Mouse (Mus musculus) kidney, embryonic 14.5 days (tissue): ENCODE data around the gene Tmc5. TPM values are rescaled to one million over a fixed set of nuclear protein-coding genes. Genes with fewer than 3 reads are reported as not detected.

Experiments used
- ATAC-seq: fragments of 200-750 bp; cut with Nextera tagmentation; 2 replicates; pipeline ENCODE4 v1.8.0; 2017; ENCODE audit warnings: moderate number of reproducible peaks, mild to moderate bottlenecking, moderate TSS enrichment, moderate library complexity; ENCODE audit not compliant: low FRiP score, low TSS enrichment
- H3K27ac ChIP-seq: fragments of 300-500 bp; sonication (generic); 2 replicates; pipeline ENCODE4 v1.5.1; 2014; ENCODE audit warnings: low read depth, mild to moderate bottlenecking, low read length, moderate library complexity, mixed read lengths
- H3K27me3 ChIP-seq: fragments of 300-500 bp; sonication (generic); 2 replicates; pipeline ENCODE4 v1.6.1; 2014; ENCODE audit warnings: mild to moderate bottlenecking, low read length; ENCODE audit not compliant: control insufficient read depth, insufficient read depth
- H3K36me3 ChIP-seq: fragments of 300-500 bp; sonication (generic); 2 replicates; pipeline ENCODE4 v1.6.1; 2014; ENCODE audit warnings: low read length, mixed read lengths; ENCODE audit not compliant: control insufficient read depth, insufficient read depth
- H3K4me1 ChIP-seq: fragments of 300-500 bp; sonication (generic); 2 replicates; pipeline ENCODE4 v1.6.1; 2014; ENCODE audit warnings: low read length, mixed read lengths; ENCODE audit not compliant: control insufficient read depth, insufficient read depth
- H3K4me2 ChIP-seq: fragments of 300-500 bp; sonication (generic); replicated peaks from 2 replicates; pipeline ENCODE4 v1.6.1; 2014; ENCODE audit warnings: low read depth, mild to moderate bottlenecking, low read length
- H3K4me3 ChIP-seq: fragments of 300-500 bp; sonication (generic); 2 replicates; pipeline ENCODE4 v1.5.1; 2014; ENCODE audit warnings: mild to moderate bottlenecking, low read length
- H3K9ac ChIP-seq: fragments of 300-500 bp; sonication (generic); 2 replicates; pipeline ENCODE4 v1.6.1; 2014; ENCODE audit warnings: low read depth, mild to moderate bottlenecking, low read length, moderate library complexity
- H3K9me3 ChIP-seq: fragments of 300-500 bp; sonication (generic); 2 replicates; pipeline ENCODE4 v1.6.1; 2016; ENCODE audit warnings: low read length; ENCODE audit not compliant: control insufficient read depth
- WGBS: fragments of 180-500 bp; shearing (Covaris S2); extraction: QIAGEN DNeasy Blood & Tissue Kit; methylation state at CpG from one replicate; pipeline ENCODE4 v1.1.7; 2014; 5-methylcytosine and 5-hydroxymethylcytosine counted together
- polyA plus RNA-seq: library from polyadenylated mRNA; unstranded; fragments of >200 nt; fragmentation: Nextera tagmentation; extraction: Ambion mirVana; gene quantifications from 2 replicates; pipeline ENCODE4 v1.2.1, GENCODE M21; 2014

The Tmc5 gene
- polyA plus RNA-seq, 1 experiment from 2014 or later, result not detected

DNA sequence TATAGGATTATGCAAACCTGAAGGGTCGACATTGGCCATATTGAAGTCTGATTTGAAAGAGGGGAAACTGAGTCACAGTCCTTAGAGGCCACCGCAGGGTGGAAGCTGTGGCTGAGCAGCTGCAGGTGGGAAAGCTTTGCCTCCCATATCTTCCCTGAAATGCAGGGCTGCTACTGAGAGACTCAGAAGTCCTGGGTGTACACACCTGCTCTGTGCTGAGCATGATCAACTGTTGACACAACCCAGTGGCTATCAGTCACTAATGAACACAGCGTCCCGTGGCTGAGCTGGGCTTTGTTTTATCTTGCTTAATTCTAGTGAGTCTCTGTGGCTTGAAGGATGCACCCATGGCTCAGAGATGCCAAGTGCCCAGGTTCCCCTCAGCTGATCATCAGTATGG, 53.0 kb downstream of the Tmc5 start:
- no peak for ATAC-seq
- no peak overlapping the region for H3K4me2 ChIP-seq
- no peak overlapping the region for H3K4me3 ChIP-seq
- H3K9me3 ChIP-seq, result no peaks in the 10 kb centered on the region
- WGBS, result 87% methylated on average over 4 of the region's 4 CpGs
- no peaks in the 10 kb centered on the region for H3K4me1 ChIP-seq
- H3K36me3 ChIP-seq, result no peaks in the 10 kb centered on the region
- no peak overlapping the region for H3K9ac ChIP-seq
- H3K27me3 ChIP-seq, result no peaks in the 10 kb centered on the region
- H3K27ac ChIP-seq, result no peak overlapping the region

DNA sequence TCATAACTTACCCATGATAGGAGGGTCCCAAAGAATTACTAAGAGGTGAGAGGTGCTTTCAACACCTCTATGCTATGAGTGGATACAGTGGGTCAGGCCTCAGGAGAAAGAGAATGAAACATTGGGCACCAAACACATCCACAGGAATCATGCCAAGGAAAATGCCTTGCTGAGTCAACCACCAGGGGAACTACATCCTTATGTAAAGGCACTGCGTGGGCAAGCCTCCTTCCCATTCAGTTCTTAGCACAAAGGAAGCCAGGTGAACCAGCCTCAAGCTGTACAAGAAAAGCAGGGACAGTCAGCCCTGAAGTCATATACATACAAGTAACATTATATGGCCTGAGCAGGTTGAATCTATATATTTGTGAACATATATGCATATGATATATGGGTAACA, 53.8 kb downstream of the Tmc5 start:
- Histone ChIP-seq H3K27me3 (no peaks in the 10 kb centered on the region), H3K4me1 (no peaks in the 10 kb centered on the region), H3K27ac (no peak overlapping the region), H3K4me3 (no peak overlapping the region), H3K9me3 (no peaks in the 10 kb centered on the region), H3K36me3 (no peaks in the 10 kb centered on the region), H3K9ac (no peak overlapping the region), H3K4me2 (no peak overlapping the region)
- no peak for ATAC-seq
- WGBS, result 93% methylated on average over 1 of the region's 1 CpGs

DNA sequence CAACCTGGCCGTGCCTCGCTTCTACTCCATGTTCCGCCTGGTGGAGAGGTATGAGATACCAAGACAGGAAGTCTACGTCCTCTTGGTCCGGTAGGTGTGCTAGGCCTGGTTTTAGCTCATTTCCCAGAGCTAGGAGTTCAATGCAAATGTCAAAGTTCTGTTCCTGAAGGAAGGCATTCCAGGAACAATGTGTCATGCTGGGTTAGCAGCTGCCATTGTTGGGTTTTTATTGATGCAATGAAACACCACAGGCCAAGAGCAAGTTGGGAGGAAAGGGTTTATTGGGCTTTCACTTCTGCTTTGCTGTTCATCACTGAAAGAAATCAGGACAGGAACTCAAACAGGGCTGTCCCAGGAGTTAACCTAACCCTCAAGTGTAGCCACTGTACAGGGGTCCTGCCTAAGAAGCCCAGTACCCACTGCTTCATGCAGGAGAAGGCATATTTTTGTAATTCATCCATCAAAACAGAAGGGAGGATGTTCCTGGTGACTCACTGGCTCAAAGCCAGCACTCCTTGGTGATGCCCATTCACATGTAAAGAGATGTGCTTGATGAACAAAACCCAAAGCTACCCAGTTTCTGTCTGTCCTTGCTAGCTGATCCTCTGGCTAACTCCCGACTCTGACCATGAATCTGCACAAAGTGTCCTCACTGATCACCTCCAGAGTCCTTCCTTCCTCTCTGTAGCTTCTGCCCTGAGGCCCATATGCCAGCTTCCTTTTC, 55.6 kb downstream of the Tmc5 start:
- Histone ChIP-seq H3K4me3 (no peak overlapping the region), H3K4me1 (no peaks in the 10 kb centered on the region), H3K27ac (no peak overlapping the region), H3K9me3 (no peaks in the 10 kb centered on the region), H3K9ac (no peak overlapping the region), H3K27me3 (no peaks in the 10 kb centered on the region), H3K36me3 (no peaks in the 10 kb centered on the region), H3K4me2 (no peak overlapping the region)
- 85% methylated on average over 6 of the region's 6 CpGs for WGBS
- no peak for ATAC-seq

DNA sequence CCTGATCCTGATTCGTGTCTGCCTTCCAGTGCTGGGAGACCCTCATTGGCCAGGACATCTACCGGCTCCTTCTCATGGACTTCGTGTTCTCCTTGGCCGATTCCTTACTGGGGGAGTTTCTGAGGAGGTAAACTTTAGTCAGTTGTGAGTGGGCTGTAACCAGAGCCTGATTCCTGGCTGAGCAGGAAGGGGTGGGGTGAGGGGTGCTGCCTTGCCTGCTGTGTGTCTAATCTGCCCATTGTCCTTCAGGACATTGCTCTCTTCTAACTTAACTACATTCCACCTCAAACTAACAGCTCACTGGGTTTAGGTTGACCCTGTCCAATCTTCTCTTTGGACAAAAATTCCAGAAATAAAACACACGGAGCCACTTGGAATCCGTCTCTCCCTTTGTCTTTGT, 59.6 kb downstream of the Tmc5 start:
- H3K4me3 ChIP-seq, result no peak overlapping the region
- H3K4me2 ChIP-seq, result no peak overlapping the region
- H3K27me3 ChIP-seq, result no peaks in the 10 kb centered on the region
- no peaks in the 10 kb centered on the region for H3K9me3 ChIP-seq
- 39% methylated on average over 6 of the region's 6 CpGs for WGBS
- H3K27ac ChIP-seq, result no peak overlapping the region
- ATAC-seq, result peak; percentile 71
- H3K9ac ChIP-seq, result no peak overlapping the region
- H3K4me1 ChIP-seq, result no peaks in the 10 kb centered on the region
- no peaks in the 10 kb centered on the region for H3K36me3 ChIP-seq

DNA sequence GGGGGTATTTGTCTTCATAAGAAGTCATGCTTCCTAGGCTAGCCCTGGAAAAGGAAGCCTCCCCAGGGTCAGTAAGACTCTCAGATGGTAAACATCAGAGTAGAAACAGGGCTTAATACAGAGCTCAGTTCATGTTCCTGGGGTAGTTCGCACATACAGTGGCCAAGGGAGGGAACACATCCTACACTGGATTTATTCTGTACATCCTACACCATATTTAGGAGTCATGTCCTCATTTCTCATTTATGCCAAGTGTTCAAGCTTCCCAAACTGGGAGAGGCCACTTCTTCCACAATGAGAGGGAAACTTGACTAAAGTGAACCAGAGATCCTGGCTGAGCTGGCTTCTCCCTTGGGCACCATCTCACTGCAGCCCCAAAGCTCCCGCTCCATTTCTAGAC, 70.7 kb downstream of the Tmc5 start:
- WGBS, result 86% methylated on average over 2 of the region's 2 CpGs
- H3K27me3 ChIP-seq, result no peaks in the 10 kb centered on the region
- H3K9me3 ChIP-seq, result peaks cover 5% of the 10 kb centered on the region
- no peaks in the 10 kb centered on the region for H3K36me3 ChIP-seq
- H3K27ac ChIP-seq, result no peak overlapping the region
- H3K4me3 ChIP-seq, result no peak overlapping the region
- ATAC-seq, result no peak
- no peak overlapping the region for H3K9ac ChIP-seq
- no peaks in the 10 kb centered on the region for H3K4me1 ChIP-seq
- no peak overlapping the region for H3K4me2 ChIP-seq

DNA sequence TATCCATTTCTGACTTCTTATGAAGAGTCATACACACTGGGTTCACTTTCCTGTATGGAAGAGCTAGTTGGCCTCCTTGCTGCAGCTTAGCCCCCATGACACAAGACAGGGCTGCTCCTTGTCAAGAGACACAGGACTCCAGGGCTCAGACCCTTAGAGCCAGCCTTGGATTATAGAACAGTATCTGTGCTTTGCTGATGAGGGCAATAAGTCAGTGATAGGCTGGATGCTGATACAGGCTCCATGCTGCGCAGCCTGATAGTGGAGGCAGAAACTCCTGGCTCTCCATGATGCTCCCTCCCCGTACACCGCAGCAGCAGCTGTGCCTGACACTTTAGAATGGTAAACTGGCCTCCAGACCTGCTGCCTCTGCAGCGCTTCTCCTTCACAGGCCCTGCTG, 73.0 kb downstream of the Tmc5 start:
- no peak overlapping the region for H3K27ac ChIP-seq
- H3K27me3 ChIP-seq, result no peaks in the 10 kb centered on the region
- H3K4me1 ChIP-seq, result no peaks in the 10 kb centered on the region
- H3K4me2 ChIP-seq, result no peak overlapping the region
- H3K9ac ChIP-seq, result no peak overlapping the region
- H3K4me3 ChIP-seq, result no peak overlapping the region
- no peaks in the 10 kb centered on the region for H3K36me3 ChIP-seq
- H3K9me3 ChIP-seq, result no peaks in the 10 kb centered on the region
- no peak for ATAC-seq
- WGBS, result 62% methylated on average over 4 of the region's 4 CpGs

DNA sequence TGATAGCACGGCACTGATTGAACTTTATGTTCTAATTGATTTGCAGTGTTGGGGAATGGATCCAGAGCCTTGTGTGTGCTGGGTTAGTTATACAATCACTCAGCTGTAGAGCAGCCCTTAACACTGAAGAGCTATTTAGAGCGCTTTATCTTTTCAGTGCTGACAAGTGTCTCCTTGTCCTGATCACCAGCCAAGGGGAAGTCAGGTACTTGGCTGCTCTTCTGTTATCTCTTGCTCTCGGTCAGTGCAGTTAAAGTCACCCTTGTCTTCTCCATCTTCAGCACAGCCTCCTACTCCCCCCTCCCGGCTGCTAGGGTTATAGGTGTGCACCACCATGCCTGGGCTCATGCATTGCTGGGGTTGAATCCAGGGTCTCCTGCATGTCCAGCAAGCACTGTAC, 79.7 kb downstream of the Tmc5 start:
- Histone ChIP-seq H3K4me3 (no peak overlapping the region), H3K27me3 (no peaks in the 10 kb centered on the region), H3K27ac (no peak overlapping the region), H3K4me2 (no peak overlapping the region), H3K36me3 (no peaks in the 10 kb centered on the region), H3K9ac (no peak overlapping the region), H3K4me1 (no peaks in the 10 kb centered on the region), H3K9me3 (no peaks in the 10 kb centered on the region)
- ATAC-seq, result no peak
- WGBS, result 93% methylated on average over 4 of the region's 4 CpGs

DNA sequence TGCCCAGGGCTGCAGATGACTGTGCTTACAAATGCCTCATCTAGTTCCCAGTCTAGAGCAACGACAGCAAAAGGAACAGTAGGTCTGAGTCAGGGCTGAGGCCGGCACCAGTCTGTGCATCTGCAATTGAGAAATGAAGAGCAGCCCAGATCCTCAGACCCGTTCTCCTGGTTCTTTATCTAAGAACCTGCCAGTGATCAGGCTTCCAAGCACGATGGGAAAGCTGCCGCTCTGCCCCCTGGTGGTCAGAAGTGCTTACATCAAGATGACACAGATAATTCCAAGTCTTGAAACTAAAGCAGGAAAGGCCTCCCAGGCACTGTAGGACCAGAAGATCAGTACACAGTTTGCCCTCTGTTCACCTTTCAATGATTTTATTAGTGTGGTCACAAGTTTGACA, 91.1 kb downstream of the Tmc5 start:
- ATAC-seq, result peak; percentile 71; the same call in 1 of the 2 replicates
- WGBS, result 30% methylated on average over 5 of the region's 5 CpGs

DNA sequence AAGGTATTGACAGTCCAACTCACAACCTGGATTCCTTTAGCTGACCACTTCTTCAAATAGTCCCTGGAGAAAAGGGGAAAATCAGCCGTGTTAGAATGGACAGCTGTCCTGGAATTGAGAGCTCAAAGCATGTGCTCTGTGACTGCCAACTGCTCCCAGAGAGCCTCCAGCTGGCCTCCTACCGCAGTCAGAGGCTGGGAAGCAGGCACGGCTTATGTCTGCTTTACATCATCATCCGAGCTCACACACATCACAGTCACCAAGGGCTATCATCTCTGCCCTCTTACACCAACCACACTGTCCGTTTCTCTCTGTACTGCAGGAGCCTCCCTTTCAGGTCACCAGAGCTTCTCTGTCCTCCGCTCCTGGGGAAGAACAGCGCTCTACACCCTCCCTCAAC, 92.0 kb downstream of the Tmc5 start:
- no peak overlapping the region for H3K9ac ChIP-seq
- H3K36me3 ChIP-seq, result peaks cover 62% of the 10 kb centered on the region
- no peak overlapping the region for H3K4me2 ChIP-seq

More for the DNA sequence above, 91.1 kb downstream of the Tmc5 start:
- Histone ChIP-seq H3K4me2 (no peak overlapping the region), H3K4me1 (no peaks in the 10 kb centered on the region), H3K27me3 (no peaks in the 10 kb centered on the region), H3K4me3 (no peak overlapping the region), H3K9me3 (no peaks in the 10 kb centered on the region), H3K27ac (no peak overlapping the region), H3K9ac (no peak overlapping the region), H3K36me3 (peaks cover 55% of the 10 kb centered on the region)

More for the DNA sequence above, 92.0 kb downstream of the Tmc5 start:
- 91% methylated on average over 7 of the region's 7 CpGs for WGBS
- Histone ChIP-seq H3K27ac (no peak overlapping the region), H3K4me1 (no peaks in the 10 kb centered on the region), H3K27me3 (no peaks in the 10 kb centered on the region), H3K9me3 (no peaks in the 10 kb centered on the region), H3K4me3 (no peak overlapping the region)
- ATAC-seq, result no peak
